Mouse (Mus musculus): ENCODE measurements around the gene Mlh3. TPM values are rescaled to one million over a fixed set of nuclear protein-coding genes. Genes with fewer than 3 reads are reported as not detected.

Mlh3 gene
- polyA plus RNA-seq, 1 experiment from 2014 or later: 6.8 TPM

DNA sequence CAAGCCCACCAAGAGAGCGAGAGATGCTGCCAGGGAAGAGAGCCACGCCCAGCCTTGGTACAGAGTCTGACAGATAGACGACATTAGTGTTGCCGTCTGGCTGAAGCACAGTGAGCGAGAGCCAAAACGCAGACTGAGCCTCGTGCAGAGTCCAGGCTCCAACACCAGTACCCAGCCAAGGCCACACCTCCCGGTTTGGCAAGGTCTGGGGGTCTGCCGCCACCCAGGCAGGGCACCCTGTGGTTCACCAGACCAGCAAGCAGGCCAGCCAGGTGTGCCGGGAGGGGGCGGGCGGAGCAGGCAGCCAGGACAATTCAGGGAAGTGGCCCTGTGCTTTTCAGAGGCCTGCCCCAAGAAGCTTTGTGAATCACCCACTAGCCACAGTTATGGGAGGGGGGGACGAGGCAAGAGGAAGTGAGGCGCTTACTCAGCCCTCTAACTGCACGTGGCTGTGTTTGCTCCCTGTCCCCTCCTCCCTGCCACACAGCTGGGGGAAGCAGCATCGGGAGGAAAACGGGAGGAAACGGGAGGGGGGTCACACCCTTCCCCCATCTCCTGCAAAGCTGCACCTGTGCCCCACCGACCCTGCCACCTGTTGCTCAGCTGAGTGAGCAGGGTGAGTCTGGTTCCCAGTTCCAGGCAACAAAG is 77.8 kb downstream of the Mlh3 start:
- peak; percentile 76 for DNase-seq (ENCODE audit: low spot score)

GRCm38 (mm10) chr12:85190290-85190689 is 80.1 kb downstream of the Mlh3 start:
- no peak for DNase-seq (ENCODE audit: low spot score)

DNA sequence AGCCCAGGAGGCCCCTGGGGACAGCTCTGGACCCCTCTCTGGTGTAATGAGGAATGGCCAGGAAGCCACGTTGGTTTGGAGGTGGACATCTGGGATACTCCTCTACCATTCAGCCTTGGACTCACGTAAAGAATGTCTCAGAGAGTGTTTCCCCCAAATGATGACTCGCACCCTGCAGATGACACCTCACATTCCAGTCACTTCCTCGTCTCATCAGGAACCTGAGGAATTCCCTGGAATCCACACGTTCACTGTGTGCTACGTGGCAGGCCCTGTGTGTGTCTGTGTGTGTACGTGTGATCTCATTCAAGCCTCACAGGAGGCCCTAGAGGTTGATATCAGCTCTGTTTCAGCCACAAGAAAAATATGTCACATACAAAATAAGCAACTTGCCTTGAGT is 84.0 kb downstream of the Mlh3 start:
- DNase-seq (ENCODE audit: low spot score): no peak

- no peak for DNase-seq (ENCODE audit: low spot score)
Observed at GRCm38 (mm10) chr12:85185810-85186209, 84.6 kb downstream of the Mlh3 start.

Small RNA genes lying within 50 kb of the gene (microRNA-seq; reads per million reads assigned to microRNA genes)
- gene Mir6938 (ENCODE audit: borderline number of aligned reads): not detected

Other genes starting within 250 kb of the Mlh3 start
- gene Prox2, start 159.8 kb downstream of the Mlh3 start, polyA plus RNA-seq (2015; fragmentation: Nextera tagmentation; extraction: Ambion mirVana): 3.8 and 4.3 TPM in 2 replicates
- 83.0 and 89.1 TPM in 2 replicates for gene Dlst, start 159.8 kb downstream of the Mlh3 start, polyA plus RNA-seq (2015; fragmentation: Nextera tagmentation; extraction: Ambion mirVana)
- 3.2 and 3.4 TPM in 2 replicates for gene Rps6kl1, start 119.3 kb downstream of the Mlh3 start, polyA plus RNA-seq (2015; fragmentation: Nextera tagmentation; extraction: Ambion mirVana)
- 2.0 and 2.7 TPM in 2 replicates for gene Pgf, start 92.8 kb downstream of the Mlh3 start, polyA plus RNA-seq (2015; fragmentation: Nextera tagmentation; extraction: Ambion mirVana)
- gene Eif2b2, start 51.1 kb downstream of the Mlh3 start, polyA plus RNA-seq (2015; fragmentation: Nextera tagmentation; extraction: Ambion mirVana): 106 and 110 TPM in 2 replicates
- gene Acyp1, start 17.8 kb upstream of the Mlh3 start, polyA plus RNA-seq (2015; fragmentation: Nextera tagmentation; extraction: Ambion mirVana): 122 and 136 TPM in 2 replicates
- 0.23 and 0.29 TPM in 2 replicates for gene Zc2hc1c, start 18.0 kb upstream of the Mlh3 start, polyA plus RNA-seq (2015; fragmentation: Nextera tagmentation; extraction: Ambion mirVana)
- 12.7 and 13.1 TPM in 2 replicates for gene Nek9, start 68.8 kb upstream of the Mlh3 start, polyA plus RNA-seq (2015; fragmentation: Nextera tagmentation; extraction: Ambion mirVana)
- 231 and 242 TPM in 2 replicates for gene Tmed10, start 104.2 kb upstream of the Mlh3 start, polyA plus RNA-seq (2015; fragmentation: Nextera tagmentation; extraction: Ambion mirVana)
- 3.9 and 4.9 TPM in 2 replicates for gene Fos, start 203.3 kb upstream of the Mlh3 start, polyA plus RNA-seq (2015; fragmentation: Nextera tagmentation; extraction: Ambion mirVana)

Measured in thymus, postnatal 0 days (tissue).